8 mouse cellular contexts compared by ENCODE assay signal in genomic region chr14:27507894-27508643, GRCm38 (mm10). TPM values are rescaled to one million over a fixed set of nuclear protein-coding genes. Genes with fewer than 3 reads are reported as not detected.
DNase-seq lines count a peak whose midpoint lies in the region; ATAC-seq and TF ChIP-seq lines count a peak whose summit lies in the region.

TSS of gene Ccdc66 (minus strand) at chr14:27508460.

- no peak for TF ChIP-seq EP300 in MEL (IDR thresholded peaks at IDR 0.05; ENCODE audit: low read depth in 1 of 2, low read length in 2 of 2)

- no peaks in the 10 kb centered on the region for H3K27me3 ChIP-seq in MEL (ENCODE audit: control insufficient read depth in 1 of 2, insufficient read depth in 2 of 2, low read length in 2 of 2)
- no peaks in the 10 kb centered on the region for H3K27me3 ChIP-seq in cerebellum, adult 2 months (ENCODE audit: control insufficient read depth, insufficient read depth, low read length)
- H3K27me3 ChIP-seq in lung, embryonic 16.5 days (ENCODE audit: control insufficient read depth, insufficient read depth, low read depth, low read length), result no peaks in the 10 kb centered on the region

- no peaks in the 10 kb centered on the region for H3K4me1 ChIP-seq in MEL (ENCODE audit: control insufficient read depth in 1 of 2, insufficient read depth in 2 of 2, low read length in 2 of 2)
- H3K4me1 ChIP-seq in cerebellum, adult 2 months (ENCODE audit: control insufficient read depth, insufficient read depth, low read length), result no peaks in the 10 kb centered on the region
- H3K4me1 ChIP-seq in lung, embryonic 16.5 days (replicated peaks; ENCODE audit: control insufficient read depth, insufficient read depth, low read length), result peaks cover 7% of the 10 kb centered on the region; the same call in 1 of the 2 replicates

- peak within 1 kb of the TSS; percentile 64 to 81 for H3K4me3 ChIP-seq in MEL (ENCODE audit: control insufficient read depth in 1 of 2, insufficient read depth in 1 of 2, low read depth in 2 of 2, low read length in 2 of 2)
- H3K4me3 ChIP-seq in cerebellum, adult 2 months (replicated peaks; ENCODE audit: insufficient read depth, low read depth, low read length), result peak within 1 kb of the TSS; percentile 73
- peak within 1 kb of the TSS; percentile 84 for H3K4me3 ChIP-seq in lung, embryonic 16.5 days (ENCODE audit: low read length)

- H3K36me3 ChIP-seq in MEL (ENCODE audit: control insufficient read depth in 1 of 2, insufficient read depth in 2 of 2, low read length in 2 of 2), result peaks cover 0 to 3% of the 10 kb centered on the region in 2 experiments; a peak in 2 of 4 replicates
- no peaks in the 10 kb centered on the region for H3K36me3 ChIP-seq in lung, embryonic 16.5 days (ENCODE audit: control insufficient read depth, insufficient read depth, low read length)

- peak within 1 kb of the TSS; percentile 84 for H3K4me2 ChIP-seq in lung, embryonic 16.5 days (ENCODE audit: low read depth, low read length)

- peak; percentile 96 for ATAC-seq in hematopoietic stem cell, adult 5-6 weeks (replicated peaks in 1 of 2; ENCODE audit: insufficient read depth in 1 of 2, low FRiP score in 2 of 2, low TSS enrichment in 1 of 2, low read depth in 1 of 2, poor library complexity in 2 of 2, severe bottlenecking in 2 of 2)
- peak; percentile 99 for ATAC-seq in lung, embryonic 16.5 days (ENCODE audit: low read depth)

- peaks cover 7% of the 10 kb centered on the region for H3K79me2 ChIP-seq in MEL (ENCODE audit: control insufficient read depth, insufficient read depth, low read length, poor library complexity)

- DNase-seq in MEL (ENCODE audit: low read depth, low spot score), result peak; percentile 96
- peak; percentile 98 to 100 for DNase-seq in cerebellum, adult 2 months
- peak; percentile 96 for DNase-seq in forelimb bud, embryonic 11.5 days (ENCODE audit: low read depth, low spot score)
- DNase-seq in layer of hippocampus, adult 9-10 months (ENCODE audit: low spot score), result peak; percentile 100
- peak; percentile 100 for DNase-seq in ovary, postnatal 10 days (ENCODE audit: low spot score)
- DNase-seq in thymus, postnatal 10 days (ENCODE audit: low spot score in 2 of 2), result peak; percentile 95 to 97

- peak; percentile 66 to 73; a peak in 2 of 4 replicates for TF ChIP-seq POLR2A in MEL (IDR thresholded peaks at IDR 0.05; ENCODE audit: control insufficient read depth in 1 of 2, insufficient read depth in 1 of 2, low read depth in 1 of 2, low read length in 2 of 2, poor library complexity in 1 of 2)
- peak; percentile 68; the same call in 1 of the 2 replicates for TF ChIP-seq POLR2A in cerebellum, adult 2 months (IDR thresholded peaks at IDR 0.05; ENCODE audit: borderline replicate concordance, insufficient read depth, low read length)

- WGBS in cerebellum, adult 2 months, result under 1% methylated on average over 51 of the region's 51 CpGs
- WGBS in lung, embryonic 16.5 days, result under 1% methylated on average over 51 of the region's 51 CpGs

- no peak for TF ChIP-seq RAD21 in MEL (IDR thresholded peaks at IDR 0.05; ENCODE audit: low read depth, low read length)

- no peak for TF ChIP-seq CTCF in MEL (IDR thresholded peaks at IDR 0.05 in 2 of 3, conservative IDR thresholded peaks at IDR 0.05 in 1 of 3; ENCODE audit: control insufficient read depth in 1 of 3, insufficient read depth in 1 of 3, low read depth in 2 of 3, low read length in 3 of 3, poor library complexity in 1 of 3, severe bottlenecking in 1 of 3)
- TF ChIP-seq CTCF in cerebellum, adult 2 months (IDR thresholded peaks at IDR 0.05; ENCODE audit: borderline replicate concordance, insufficient read depth, low read depth, low read length), result no peak

- peak within 1 kb of the TSS; percentile 41 for H3K27ac ChIP-seq in MEL (ENCODE audit: control insufficient read depth, low read depth, low read length)
- peak within 1 kb of the TSS; percentile 29 for H3K27ac ChIP-seq in cerebellum, adult 2 months (ENCODE audit: insufficient read depth, low read length)
- peak within 1 kb of the TSS; percentile 37; the same call in 1 of the 2 replicates for H3K27ac ChIP-seq in lung, embryonic 16.5 days (ENCODE audit: low read length)

- H3K9ac ChIP-seq in MEL (ENCODE audit: control insufficient read depth, low read depth, low read length, poor library complexity, severe bottlenecking), result peak within 1 kb of the TSS; percentile 75
- H3K9ac ChIP-seq in lung, embryonic 16.5 days (ENCODE audit: low read length), result peak within 1 kb of the TSS; percentile 86

- H3K9me3 ChIP-seq in MEL (replicated peaks; ENCODE audit: insufficient read depth, low read length), result no peaks in the 10 kb centered on the region
- H3K9me3 ChIP-seq in lung, embryonic 16.5 days (ENCODE audit: control insufficient read depth, low read length), result no peaks in the 10 kb centered on the region

TF ChIP-seq in MEL, 35 proteins besides CTCF, POLR2A, EP300 and RAD21:
- no peak for TF ChIP-seq MYB (IDR thresholded peaks at IDR 0.05; ENCODE audit: low read depth, low read length)
- peak; percentile 33; the same call in 1 of the 2 replicates for TF ChIP-seq TCF12 (IDR thresholded peaks at IDR 0.05; ENCODE audit: low read depth, low read length)
- TF ChIP-seq CHD1 (IDR thresholded peaks at IDR 0.05; ENCODE audit: low read depth, low read length), result no peak
- TF ChIP-seq HCFC1 (IDR thresholded peaks at IDR 0.05; ENCODE audit: low read depth, low read length), result peak; percentile 79
- 0 out of 2 replicates have a peak, but pooled peaks have one; percentile 42 for TF ChIP-seq UBTF (IDR thresholded peaks at IDR 0.05; ENCODE audit: borderline replicate concordance, insufficient read depth, low read depth, low read length)
- TF ChIP-seq ZC3H11A (IDR thresholded peaks at IDR 0.05; ENCODE audit: low read depth, low read length), result no peak
- TF ChIP-seq JUND (IDR thresholded peaks at IDR 0.05; ENCODE audit: low read depth, low read length), result no peak
- TF ChIP-seq ELF1 (IDR thresholded peaks at IDR 0.05; ENCODE audit: low read depth, low read length), result no peak
- no peak for TF ChIP-seq MAFK (IDR thresholded peaks at IDR 0.05; ENCODE audit: borderline replicate concordance, low read depth, low read length)
- TF ChIP-seq TAL1 (IDR thresholded peaks at IDR 0.05; ENCODE audit: low read length), result no peak
- TF ChIP-seq SIN3A (IDR thresholded peaks at IDR 0.05; ENCODE audit: low read length), result peak; percentile 65
- TF ChIP-seq NRF1 (IDR thresholded peaks at IDR 0.05; ENCODE audit: insufficient read depth, low read depth, low read length, poor library complexity, severe bottlenecking), result 0 out of 2 replicates have a peak, but pooled peaks have one; percentile 14
- peak; percentile 67 for TF ChIP-seq NELFE (IDR thresholded peaks at IDR 0.05; ENCODE audit: low read depth, low read length)
- TF ChIP-seq ETS1 (IDR thresholded peaks at IDR 0.05; ENCODE audit: low read depth, low read length), result no peak
- no peak for TF ChIP-seq E2F4 (IDR thresholded peaks at IDR 0.05; ENCODE audit: borderline replicate concordance, low read depth, low read length)
- TF ChIP-seq TBP (IDR thresholded peaks at IDR 0.05; ENCODE audit: low read depth, low read length), result peak; percentile 48; the same call in 1 of the 2 replicates
- peak; percentile 78 for TF ChIP-seq CHD2 (IDR thresholded peaks at IDR 0.05; ENCODE audit: low read length)
- TF ChIP-seq KAT2A (conservative IDR thresholded peaks at IDR 0.05; ENCODE audit: low read depth, low read length), result no peak; the same call in 1 of the 2 replicates
- TF ChIP-seq BHLHE40 (IDR thresholded peaks at IDR 0.05; ENCODE audit: borderline replicate concordance, low read depth, low read length), result no peak
- TF ChIP-seq MYC (IDR thresholded peaks at IDR 0.05; ENCODE audit: low read depth, low read length), result no peak
- no peak for TF ChIP-seq SMC3 (IDR thresholded peaks at IDR 0.05; ENCODE audit: low read depth, low read length)
- no peak for TF ChIP-seq RCOR1 (IDR thresholded peaks at IDR 0.05; ENCODE audit: low read depth, low read length)
- no peak for TF ChIP-seq USF2 (IDR thresholded peaks at IDR 0.05; ENCODE audit: borderline replicate concordance in 1 of 2, insufficient read depth in 1 of 2, low read depth in 1 of 2, low read length in 2 of 2)
- no peak for TF ChIP-seq ZKSCAN1 (IDR thresholded peaks at IDR 0.05; ENCODE audit: low read depth, low read length)
- TF ChIP-seq MXI1 (IDR thresholded peaks at IDR 0.05; ENCODE audit: low read depth, low read length), result peak; percentile 44
- peak; percentile 26; the same call in 1 of the 2 replicates for TF ChIP-seq MAX (IDR thresholded peaks at IDR 0.05; ENCODE audit: low read length)
- no peak for TF ChIP-seq GATA1 (IDR thresholded peaks at IDR 0.05; ENCODE audit: low read depth, low read length)
- TF ChIP-seq POLR2AphosphoS2 (IDR thresholded peaks at IDR 0.05; ENCODE audit: low read length), result peak; percentile 47; the same call in 1 of the 2 replicates
- peak; percentile 63; the same call in 1 of the 2 replicates for TF ChIP-seq MAZ (IDR thresholded peaks at IDR 0.05; ENCODE audit: low read depth, low read length)
- TF ChIP-seq ZNF384 (IDR thresholded peaks at IDR 0.05; ENCODE audit: low read depth, low read length), result no peak

RNA-seq across cellular contexts. Expression of gene Ccdc66, which starts in this region (rescaled TPM):
- total RNA-seq in MEL (2012; rRNA removed), result 5.5 and 6.3 TPM in 2 replicates
- polyA plus RNA-seq in MEL (2012; ENCODE audit: insufficient read depth in 1 of 2, insufficient read length in 2 of 2, low read depth in 1 of 2, low replicate concordance in 2 of 2, missing spikeins in 1 of 2), result 10 to 100 TPM in 1 of 2 experiments, not detected in 1; 18.4 TPM
- 11.0 and 12.4 TPM in 2 replicates for polyA plus RNA-seq in cerebellum, adult 2 months (2012; rRNA removed)
- total RNA-seq in hematopoietic stem cell, adult 5-6 weeks (2017), result 23.1 and 26.0 TPM in 2 replicates
- polyA plus RNA-seq in lung, embryonic 16.5 days (2015; fragmentation: Nextera tagmentation; extraction: Ambion mirVana), result 9.3 and 13.4 TPM in 2 replicates

Comparison
In these comparisons a context has a peak if more than half of its experiments do, and no peak if none do; other contexts are left out.
1. Peak in every context shown above with its lines: DNase-seq, ATAC-seq, H3K4me3 ChIP-seq and H3K27ac ChIP-seq.